ENCODE assay signal across 8 mouse cellular contexts in genomic region chr11:78791582-78791981, GRCm38 (mm10). TPM values are rescaled to one million over a fixed set of nuclear protein-coding genes. Genes with fewer than 3 reads are reported as not detected.
DNase-seq lines count a peak whose midpoint lies in the region; ATAC-seq and TF ChIP-seq lines count a peak whose summit lies in the region.

No protein-coding gene starts in this region.

- peak; percentile 43 to 59 for DNase-seq in heart, adult 2 months
- DNase-seq in heart, embryonic 10.5 days (ENCODE audit: low spot score), result no peak
- DNase-seq in adrenal gland, postnatal 25 days, result peak; percentile 89
- peak; percentile 49 for DNase-seq in gastrocnemius, postnatal 10 days
- DNase-seq in lung, postnatal 10 days, result peak; percentile 83
- DNase-seq in spleen, adult 18-20 months, result no peak

- no peak overlapping the region for H3K9ac ChIP-seq in heart, adult 2 months (ENCODE audit: low read depth, low read length)
- H3K9ac ChIP-seq in kidney, embryonic 14.5 days (ENCODE audit: low read depth, low read length), result no peak overlapping the region
- no peak overlapping the region for H3K9ac ChIP-seq in stomach, embryonic 15.5 days

- TF ChIP-seq CTCF in heart, adult 2 months (IDR thresholded peaks at IDR 0.05), result no peak

- WGBS in heart, adult 2 months, result 22% methylated on average over 4 of the region's 4 CpGs
- WGBS in heart, embryonic 10.5 days, result 63% methylated on average over 4 of the region's 4 CpGs
- WGBS in kidney, embryonic 14.5 days, result 32% methylated on average over 4 of the region's 4 CpGs
- WGBS in stomach, embryonic 15.5 days, result 37% methylated on average over 4 of the region's 4 CpGs

- H3K9me3 ChIP-seq in heart, embryonic 10.5 days, result no peaks in the 10 kb centered on the region
- H3K9me3 ChIP-seq in kidney, embryonic 14.5 days (ENCODE audit: control insufficient read depth, low read length), result no peaks in the 10 kb centered on the region
- no peaks in the 10 kb centered on the region for H3K9me3 ChIP-seq in stomach, embryonic 15.5 days

- no peaks in the 10 kb centered on the region for H3K36me3 ChIP-seq in heart, adult 2 months (ENCODE audit: control insufficient read depth, insufficient read depth, low read length)
- no peaks in the 10 kb centered on the region for H3K36me3 ChIP-seq in heart, embryonic 10.5 days
- no peaks in the 10 kb centered on the region for H3K36me3 ChIP-seq in kidney, embryonic 14.5 days (ENCODE audit: control insufficient read depth, insufficient read depth, low read length)
- H3K36me3 ChIP-seq in stomach, embryonic 15.5 days, result no peaks in the 10 kb centered on the region

- ATAC-seq in kidney, embryonic 14.5 days (ENCODE audit: low FRiP score, low TSS enrichment), result no peak
- no peak for ATAC-seq in stomach, embryonic 15.5 days (ENCODE audit: insufficient read depth, low FRiP score, low read depth)

- TF ChIP-seq EP300 in heart, adult 2 months (IDR thresholded peaks at IDR 0.05; ENCODE audit: insufficient read depth, low read depth, low read length), result no peak

- H3K4me3 ChIP-seq in heart, adult 2 months, result no peak overlapping the region
- H3K4me3 ChIP-seq in heart, embryonic 10.5 days, result no peak overlapping the region
- H3K4me3 ChIP-seq in kidney, embryonic 14.5 days (ENCODE audit: low read length), result no peak overlapping the region
- H3K4me3 ChIP-seq in stomach, embryonic 15.5 days (replicated peaks), result no peak overlapping the region

- TF ChIP-seq POLR2A in heart, adult 2 months (IDR thresholded peaks at IDR 0.05; ENCODE audit: insufficient read depth, low read depth, low read length), result no peak

- intact Hi-C loops in heart, adult 2 months (cut with DNase I), result no loop called here

- H3K4me2 ChIP-seq in kidney, embryonic 14.5 days (replicated peaks; ENCODE audit: low read depth, low read length), result no peak overlapping the region
- no peak overlapping the region for H3K4me2 ChIP-seq in stomach, embryonic 15.5 days

- H3K79me2 ChIP-seq in heart, adult 2 months (replicated peaks; ENCODE audit: control insufficient read depth, insufficient read depth, low read length), result no peaks in the 10 kb centered on the region

- no peaks in the 10 kb centered on the region for H3K4me1 ChIP-seq in heart, adult 2 months (ENCODE audit: control insufficient read depth, insufficient read depth, low read length)
- H3K4me1 ChIP-seq in heart, embryonic 10.5 days, result peaks cover 14% of the 10 kb centered on the region; the same call in 1 of the 2 replicates
- H3K4me1 ChIP-seq in kidney, embryonic 14.5 days (ENCODE audit: control insufficient read depth, insufficient read depth, low read length), result peaks cover 15% of the 10 kb centered on the region
- H3K4me1 ChIP-seq in stomach, embryonic 15.5 days, result 0 out of 2 replicates have a peak, but pooled peaks cover 8% of the 10 kb centered on the region

- no peak overlapping the region for H3K27ac ChIP-seq in heart, adult 2 months
- no peak overlapping the region for H3K27ac ChIP-seq in heart, embryonic 10.5 days
- H3K27ac ChIP-seq in kidney, embryonic 14.5 days (ENCODE audit: low read depth, low read length), result peak overlapping the region; percentile 20; the same call in 1 of the 2 replicates
- H3K27ac ChIP-seq in stomach, embryonic 15.5 days, result 0 out of 2 replicates have a peak overlapping the region, but pooled peaks have one; percentile 21

- no peaks in the 10 kb centered on the region for H3K27me3 ChIP-seq in heart, adult 2 months (ENCODE audit: control insufficient read depth, insufficient read depth, low read length)
- 0 out of 2 replicates have a peak, but pooled peaks cover 6% of the 10 kb centered on the region for H3K27me3 ChIP-seq in heart, embryonic 10.5 days (ENCODE audit: insufficient read depth, poor library complexity, severe bottlenecking)
- no peaks in the 10 kb centered on the region for H3K27me3 ChIP-seq in kidney, embryonic 14.5 days (ENCODE audit: control insufficient read depth, insufficient read depth, low read length)
- H3K27me3 ChIP-seq in stomach, embryonic 15.5 days (replicated peaks), result no peaks in the 10 kb centered on the region

RNA-seq across cellular contexts. Expression of gene Lyrm9, which starts 34.8 kb away (rescaled TPM):
- 10 to 100 TPM; 35.4 to 37.1 TPM for total RNA-seq in heart, adult 2 months (2021)
- 40.4 and 45.3 TPM in 2 replicates for polyA plus RNA-seq in heart, adult 2 months (2012; rRNA removed)
- polyA plus RNA-seq in heart, embryonic 10.5 days (2016; fragmentation: Nextera tagmentation; extraction: Ambion mirVana), result 25.9 and 36.8 TPM in 2 replicates
- 42.8 and 59.0 TPM in 2 replicates for total RNA-seq in adrenal gland, postnatal 25 days (2021)
- 10 to 100 TPM; 11.6 to 16.7 TPM for total RNA-seq in gastrocnemius, postnatal 10 days (2021)
- 23.3 and 25.5 TPM in 2 replicates for polyA plus RNA-seq in kidney, embryonic 14.5 days (2014; fragmentation: Nextera tagmentation; extraction: Ambion mirVana)
- 17.9 and 18.3 TPM in 2 replicates for polyA plus RNA-seq in stomach, embryonic 15.5 days (2015; fragmentation: Nextera tagmentation; extraction: Ambion mirVana)

RNA-seq across cellular contexts. Expression of gene Ccnq, which starts 40.1 kb away (rescaled TPM):
- 10 to 100 TPM; 18.4 to 19.0 TPM for total RNA-seq in heart, adult 2 months (2021)
- polyA plus RNA-seq in heart, adult 2 months (2012; rRNA removed), result 42.4 and 59.7 TPM in 2 replicates
- 33.1 and 35.4 TPM in 2 replicates for polyA plus RNA-seq in heart, embryonic 10.5 days (2016; fragmentation: Nextera tagmentation; extraction: Ambion mirVana)
- total RNA-seq in adrenal gland, postnatal 25 days (2021), result 66.6 and 73.8 TPM in 2 replicates
- total RNA-seq in gastrocnemius, postnatal 10 days (2021), result 10 to 100 TPM; 14.4 to 16.4 TPM
- polyA plus RNA-seq in kidney, embryonic 14.5 days (2014; fragmentation: Nextera tagmentation; extraction: Ambion mirVana), result 47.8 and 50.8 TPM in 2 replicates
- polyA plus RNA-seq in stomach, embryonic 15.5 days (2015; fragmentation: Nextera tagmentation; extraction: Ambion mirVana), result 36.9 and 39.3 TPM in 2 replicates

Comparison
In these comparisons a context has a peak if more than half of its experiments do, and no peak if none do; other contexts are left out.
1. DNase-seq: peak in heart, adult 2 months (2 of 2), adrenal gland, postnatal 25 days (single experiment), gastrocnemius, postnatal 10 days (single experiment) and lung, postnatal 10 days (single experiment); none in heart, embryonic 10.5 days (single experiment) and spleen, adult 18-20 months (0 of 2).
2. H3K27ac ChIP-seq: peak in kidney, embryonic 14.5 days (single experiment) and stomach, embryonic 15.5 days (single experiment); none in heart, adult 2 months (single experiment) and heart, embryonic 10.5 days (single experiment).